Mouse (Mus musculus) midbrain, embryonic 15.5 days (tissue): ENCODE results near the gene Dhx57. TPM values are rescaled to one million over a fixed set of nuclear protein-coding genes. Genes with fewer than 3 reads are reported as not detected.
"Not testable (repeated sequence)": the region's sequence is repeated elsewhere in the genome, so short reads cannot be mapped to it uniquely, and the experiment has no call there.

Experiments
- ATAC-seq: fragments of 200-750 bp; cut with Nextera tagmentation; replicated peaks from 2 replicates; pipeline ENCODE4 v1.8.0; 2017; ENCODE audit warnings: moderate TSS enrichment
- H3K27ac ChIP-seq: fragments of 300-500 bp; sonication (generic); 2 replicates; pipeline ENCODE4 v1.5.1; 2015; ENCODE audit warnings: mild to moderate bottlenecking, inconsistent platforms
- H3K27me3 ChIP-seq: fragments of 300-500 bp; sonication (generic); replicated peaks from 2 replicates; pipeline ENCODE4 v1.6.1; 2015; ENCODE audit warnings: inconsistent platforms
- H3K36me3 ChIP-seq: fragments of 300-500 bp; sonication (generic); replicated peaks from 2 replicates; pipeline ENCODE4 v1.6.1; 2015; ENCODE audit warnings: inconsistent platforms
- H3K4me1 ChIP-seq: fragments of 300-500 bp; sonication (generic); 2 replicates; pipeline ENCODE4 v1.6.1; 2015; ENCODE audit warnings: inconsistent platforms
- H3K4me2 ChIP-seq: fragments of 300-500 bp; sonication (generic); 2 replicates; pipeline ENCODE4 v1.6.1; 2015; ENCODE audit warnings: inconsistent platforms, mild to moderate bottlenecking, moderate library complexity
- H3K4me3 ChIP-seq: fragments of 300-500 bp; sonication (generic); 2 replicates; pipeline ENCODE4 v1.5.1; 2015; ENCODE audit warnings: mild to moderate bottlenecking, inconsistent platforms
- H3K9ac ChIP-seq: fragments of 300-500 bp; sonication (generic); 2 replicates; pipeline ENCODE4 v1.6.1; 2015; ENCODE audit warnings: mild to moderate bottlenecking, inconsistent platforms
- H3K9me3 ChIP-seq: fragments of 300-500 bp; sonication (generic); 2 replicates; pipeline ENCODE4 v1.6.1; 2016; ENCODE audit warnings: inconsistent platforms
- WGBS: fragments of 180-500 bp; shearing (Covaris S2); methylation state at CpG from one replicate; pipeline ENCODE4 v1.1.7; 2015; ENCODE audit warnings: mixed read lengths; 5-methylcytosine and 5-hydroxymethylcytosine counted together
- polyA plus RNA-seq: library from polyadenylated mRNA; unstranded; fragments of >200 nt; fragmentation: Nextera tagmentation; extraction: Ambion mirVana; gene quantifications from 2 replicates; pipeline ENCODE4 v1.2.1, GENCODE M21; 2015

Gene Dhx57
- polyA plus RNA-seq, 1 experiment from 2014 or later, result 58.2 TPM

DNA sequence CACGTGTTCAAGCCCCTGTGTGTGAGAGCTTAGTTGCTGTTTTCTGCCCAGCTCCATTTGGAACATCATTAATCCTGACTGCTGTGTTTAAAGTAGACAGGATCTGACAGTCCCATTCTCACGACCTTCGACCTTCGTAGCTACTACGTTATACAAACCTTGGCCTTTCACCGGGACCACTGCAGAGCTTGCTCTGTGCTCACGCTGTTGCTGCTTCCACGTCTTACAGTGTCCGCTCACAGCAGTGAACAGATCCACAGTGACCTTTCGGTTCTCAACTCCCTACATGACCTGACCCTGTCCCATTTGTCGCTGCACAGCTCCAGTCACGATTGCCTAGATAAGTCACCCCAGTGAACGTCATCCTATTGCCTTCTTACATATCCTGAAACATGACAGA lies 47.2 kb downstream of the Dhx57 start:
- Histone ChIP-seq H3K4me2 (no peak overlapping the region), H3K4me1 (no peaks in the 10 kb centered on the region), H3K27ac (no peak overlapping the region), H3K4me3 (no peak overlapping the region), H3K27me3 (no peaks in the 10 kb centered on the region), H3K9ac (no peak overlapping the region), H3K36me3 (peaks cover 76% of the 10 kb centered on the region), H3K9me3 (no peaks in the 10 kb centered on the region)
- 81% methylated on average over 13 of the region's 13 CpGs for WGBS
- no peak for ATAC-seq

- Histone ChIP-seq H3K9me3 (no peaks in the 10 kb centered on the region), H3K9ac (no peak overlapping the region), H3K27me3 (no peaks in the 10 kb centered on the region), H3K36me3 (peaks cover 70% of the 10 kb centered on the region), H3K4me1 (no peaks in the 10 kb centered on the region), H3K4me3 (no peak overlapping the region), H3K4me2 (no peak overlapping the region), H3K27ac (no peak overlapping the region)
- no peak for ATAC-seq
- 91% methylated on average over 9 of the region's 9 CpGs for WGBS
Observed at GRCm38 (mm10) chr17:80241594-80241993, 48.7 kb downstream of the Dhx57 start.

DNA sequence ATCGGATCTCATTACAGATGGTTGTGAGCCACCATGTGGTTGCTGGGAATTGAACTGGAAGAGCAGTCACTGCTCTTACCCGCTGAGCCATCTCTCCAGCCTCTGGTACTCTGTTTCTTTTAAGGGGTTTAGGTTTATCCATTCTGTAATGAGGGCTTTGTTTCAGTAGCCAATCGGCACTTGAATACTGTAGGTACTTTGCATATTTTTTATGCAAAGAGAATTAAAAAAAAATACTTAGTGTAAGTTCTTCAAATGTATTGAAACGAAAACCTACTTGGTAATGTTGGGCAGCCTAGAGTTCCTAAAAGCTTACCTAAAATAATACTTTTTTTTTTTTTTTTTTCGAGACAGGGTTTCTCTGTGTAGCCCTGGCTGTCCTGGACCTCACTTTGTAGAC lies 52.8 kb downstream of the Dhx57 start:
- Histone ChIP-seq H3K27me3 (no peaks in the 10 kb centered on the region), H3K4me1 (no peaks in the 10 kb centered on the region), H3K27ac (no peak overlapping the region), H3K4me2 (no peak overlapping the region), H3K9ac (no peak overlapping the region), H3K4me3 (no peak overlapping the region), H3K9me3 (no peaks in the 10 kb centered on the region), H3K36me3 (peaks cover 41% of the 10 kb centered on the region)
- WGBS, result 90% methylated on average over 5 of the region's 5 CpGs
- no peak for ATAC-seq

- no peak overlapping the region for H3K4me3 ChIP-seq
- no peak for ATAC-seq
- H3K27ac ChIP-seq, result no peak overlapping the region
- 94% methylated on average over 3 of the region's 3 CpGs for WGBS
- peaks cover 35% of the 10 kb centered on the region for H3K36me3 ChIP-seq
- no peaks in the 10 kb centered on the region for H3K27me3 ChIP-seq
- no peak overlapping the region for H3K9ac ChIP-seq
- no peaks in the 10 kb centered on the region for H3K4me1 ChIP-seq
- H3K4me2 ChIP-seq, result no peak overlapping the region
- H3K9me3 ChIP-seq, result no peaks in the 10 kb centered on the region
Observed at GRCm38 (mm10) chr17:80236805-80237204, 53.5 kb downstream of the Dhx57 start.

DNA sequence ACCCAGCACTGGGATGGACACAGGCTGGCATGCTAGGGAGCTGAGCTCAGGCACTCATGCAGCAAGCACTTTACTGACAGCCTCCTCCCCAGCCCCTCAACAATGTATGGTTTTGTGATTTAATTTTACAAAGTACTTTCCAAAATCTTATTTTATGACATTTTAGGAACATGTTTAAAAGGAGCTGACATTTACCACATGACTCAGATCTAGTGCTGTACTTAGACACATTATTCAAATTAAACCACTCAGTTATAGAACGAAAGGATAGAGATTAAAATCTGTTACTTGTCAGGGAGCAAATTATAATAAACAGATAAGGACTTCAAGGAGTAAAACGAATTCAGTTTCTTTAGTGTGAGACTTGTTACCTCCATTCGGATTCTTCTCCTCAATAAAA lies 54.8 kb downstream of the Dhx57 start:
- Histone ChIP-seq H3K4me2 (no peak overlapping the region), H3K9ac (no peak overlapping the region), H3K36me3 (peaks cover 25% of the 10 kb centered on the region), H3K27me3 (no peaks in the 10 kb centered on the region), H3K4me1 (no peaks in the 10 kb centered on the region), H3K27ac (no peak overlapping the region), H3K4me3 (no peak overlapping the region), H3K9me3 (no peaks in the 10 kb centered on the region)
- WGBS, result 87% methylated on average over 3 of the region's 3 CpGs
- no peak for ATAC-seq

GRCm38 (mm10) chr17:80234376-80234775 lies 55.9 kb downstream of the Dhx57 start:
- Histone ChIP-seq H3K4me2 (no peak overlapping the region), H3K4me3 (no peak overlapping the region), H3K27ac (no peak overlapping the region), H3K27me3 (no peaks in the 10 kb centered on the region), H3K9ac (no peak overlapping the region), H3K9me3 (no peaks in the 10 kb centered on the region), H3K4me1 (no peaks in the 10 kb centered on the region), H3K36me3 (peaks cover 14% of the 10 kb centered on the region)
- ATAC-seq, result no peak
- 90% methylated on average over 7 of the region's 7 CpGs for WGBS

DNA sequence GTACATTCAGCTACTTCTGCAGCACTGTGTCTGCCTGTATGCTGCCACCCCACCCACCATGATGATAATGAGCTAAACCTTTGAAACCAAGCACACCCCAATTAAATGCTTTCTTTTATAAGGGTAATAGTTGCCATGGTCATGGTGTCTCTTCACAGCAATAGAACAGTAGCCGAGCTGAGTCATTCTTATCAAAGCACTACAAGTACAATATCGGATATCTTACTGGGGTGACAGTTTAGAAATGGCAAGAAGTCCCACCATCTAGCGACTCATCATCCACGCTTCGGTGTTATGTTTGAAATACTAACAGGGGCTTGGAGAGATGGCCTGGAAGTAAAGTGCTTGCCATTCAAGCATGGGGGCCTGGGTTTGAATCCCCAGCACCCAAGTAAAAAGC lies 56.4 kb downstream of the Dhx57 start:
- no peak overlapping the region for H3K9ac ChIP-seq
- H3K4me3 ChIP-seq, result no peak overlapping the region
- peaks cover 9% of the 10 kb centered on the region; the same call in 1 of the 2 replicates for H3K36me3 ChIP-seq
- no peaks in the 10 kb centered on the region for H3K27me3 ChIP-seq
- no peak overlapping the region for H3K4me2 ChIP-seq
- H3K9me3 ChIP-seq, result no peaks in the 10 kb centered on the region
- ATAC-seq, result no peak
- WGBS, result 97% methylated on average over 5 of the region's 5 CpGs
- H3K4me1 ChIP-seq, result no peaks in the 10 kb centered on the region
- H3K27ac ChIP-seq, result no peak overlapping the region

DNA sequence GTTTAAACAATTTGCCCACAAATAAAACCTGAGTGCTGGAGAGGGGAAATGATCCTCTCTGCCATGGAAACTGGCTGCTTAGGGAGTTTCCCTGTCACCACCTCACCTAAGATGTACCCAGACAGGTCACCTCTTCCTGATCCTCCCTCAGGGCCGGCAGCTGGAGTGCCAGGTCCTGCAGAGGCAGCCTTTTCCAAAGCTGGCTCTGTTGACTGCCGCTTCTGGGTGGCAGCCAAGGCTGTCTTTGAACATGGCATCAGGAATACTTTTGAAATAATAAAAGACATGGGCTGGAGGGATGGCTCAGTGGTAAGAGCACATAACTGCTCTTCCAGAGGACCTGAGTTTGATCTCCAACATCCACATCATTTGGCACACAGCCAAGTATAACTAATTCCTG lies 60.9 kb downstream of the Dhx57 start:
- peaks cover 6% of the 10 kb centered on the region for H3K4me1 ChIP-seq
- no peak overlapping the region for H3K4me2 ChIP-seq
- ATAC-seq, result no peak
- H3K9ac ChIP-seq, result no peak overlapping the region
- WGBS, result 85% methylated on average over 2 of the region's 2 CpGs
- H3K9me3 ChIP-seq, result no peaks in the 10 kb centered on the region
- H3K36me3 ChIP-seq, result no peaks in the 10 kb centered on the region
- H3K27ac ChIP-seq, result no peak overlapping the region
- no peaks in the 10 kb centered on the region for H3K27me3 ChIP-seq
- H3K4me3 ChIP-seq, result no peak overlapping the region

DNA sequence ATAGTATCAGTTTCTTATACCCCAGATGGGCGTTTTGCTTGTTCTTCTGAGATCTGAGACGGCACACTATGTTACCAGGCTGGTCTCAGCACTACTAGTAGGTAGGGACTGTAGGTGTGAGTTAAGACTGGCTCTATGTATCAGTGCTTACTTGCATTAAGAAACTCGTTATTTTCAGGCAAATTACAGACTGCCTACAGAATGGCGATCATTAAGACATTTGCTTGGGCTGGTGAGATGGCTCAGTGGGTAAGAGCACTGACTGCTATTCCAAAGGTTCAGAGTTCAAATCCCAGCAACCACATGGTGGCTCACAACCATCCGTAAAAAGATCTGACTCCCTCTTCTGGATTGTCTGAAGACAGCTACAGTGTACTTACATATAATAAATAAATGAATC lies 65.1 kb downstream of the Dhx57 start:
- Histone ChIP-seq H3K4me3 (peak overlapping the region; percentile 58), H3K27ac (0 out of 2 replicates have a peak overlapping the region, but pooled peaks have one; percentile 72), H3K4me2 (peak overlapping the region; percentile 76), H3K9ac (peak overlapping the region; percentile 54)
- H3K36me3 ChIP-seq, H3K9me3 ChIP-seq, H3K4me1 ChIP-seq, H3K27me3 ChIP-seq: not testable (repeated sequence)
- WGBS, result 59% methylated on average over 5 of the region's 5 CpGs
- peak; percentile 6; the same call in 1 of the 2 replicates for ATAC-seq

DNA sequence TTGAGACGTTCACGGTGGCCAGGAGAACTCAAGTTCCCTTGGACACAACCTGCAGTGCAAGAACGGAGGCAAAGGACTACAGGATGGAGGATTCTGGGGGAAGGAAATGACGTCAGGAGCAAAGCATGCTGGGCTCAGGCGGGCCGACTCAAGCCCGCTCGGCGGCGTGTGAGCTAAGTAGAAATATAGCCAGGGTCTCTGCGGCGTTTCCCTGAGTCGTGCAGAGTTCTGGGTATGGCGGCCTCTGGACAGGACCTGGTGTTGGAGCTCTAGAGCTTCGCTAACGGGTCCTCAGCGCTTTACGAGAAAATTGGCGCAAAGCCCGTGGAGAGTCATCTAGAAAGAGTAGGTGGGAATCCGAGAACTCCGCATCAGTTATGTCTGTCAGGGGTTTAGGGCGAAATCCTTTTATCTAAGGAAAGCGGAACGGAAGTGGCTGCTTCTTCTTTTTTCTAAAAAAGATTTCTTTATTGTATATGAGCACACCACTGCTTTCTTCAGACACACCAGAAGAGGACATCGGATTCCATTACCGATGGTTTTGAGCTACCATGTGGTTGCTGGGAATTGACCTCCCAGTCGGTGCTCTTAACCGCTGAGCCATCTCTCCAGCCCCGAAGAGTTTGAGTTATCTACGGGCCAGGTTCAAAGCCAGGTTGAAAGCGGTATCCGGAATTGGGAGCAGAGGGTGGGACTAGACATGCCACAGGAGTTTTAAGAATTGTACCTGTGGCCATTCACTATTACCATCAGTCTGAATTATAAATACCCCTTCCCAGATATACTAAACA lies 65.8 kb downstream of the Dhx57 start, which contains the start of gene Gemin6:
Gene Gemin6 (plus strand): TSS at position 116 of the 791 bp plus-strand sequence.
- peak; percentile 99 for ATAC-seq
- Histone ChIP-seq H3K27me3 (no peaks in the 10 kb centered on the region), H3K4me3 (peak within 1 kb of the TSS; percentile 58), H3K36me3 (no peaks in the 10 kb centered on the region), H3K27ac (peak within 1 kb of the TSS; percentile 72), H3K9ac (peak within 1 kb of the TSS; percentile 54), H3K9me3 (no peaks in the 10 kb centered on the region), H3K4me2 (peak within 1 kb of the TSS; percentile 76), H3K4me1 (peaks cover 6% of the 10 kb centered on the region)
- WGBS, result under 1% methylated on average over 33 of the region's 33 CpGs

DNA sequence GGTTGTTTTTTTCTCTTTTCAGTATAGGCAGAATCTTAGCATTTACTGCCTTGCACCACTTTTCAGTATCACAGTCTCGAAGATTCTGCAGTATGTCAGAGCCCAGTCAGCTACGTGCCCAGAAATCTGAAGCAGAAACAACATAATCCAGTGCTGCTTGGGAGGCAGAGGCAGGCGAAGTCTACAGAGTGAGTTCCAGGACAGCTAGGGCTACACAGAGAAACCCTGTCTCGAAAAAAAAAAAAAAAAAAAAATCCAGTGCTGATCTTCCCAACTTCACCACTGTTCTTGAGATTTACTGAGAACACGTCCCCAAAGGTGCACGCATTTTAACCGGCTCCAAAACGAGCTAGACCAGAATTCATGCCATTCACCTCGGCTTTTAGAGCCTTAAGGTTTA lies 66.4 kb downstream of the Dhx57 start:
- 7% methylated on average over 9 of the region's 9 CpGs for WGBS
- H3K9ac ChIP-seq, result peak overlapping the region; percentile 54

DNA sequence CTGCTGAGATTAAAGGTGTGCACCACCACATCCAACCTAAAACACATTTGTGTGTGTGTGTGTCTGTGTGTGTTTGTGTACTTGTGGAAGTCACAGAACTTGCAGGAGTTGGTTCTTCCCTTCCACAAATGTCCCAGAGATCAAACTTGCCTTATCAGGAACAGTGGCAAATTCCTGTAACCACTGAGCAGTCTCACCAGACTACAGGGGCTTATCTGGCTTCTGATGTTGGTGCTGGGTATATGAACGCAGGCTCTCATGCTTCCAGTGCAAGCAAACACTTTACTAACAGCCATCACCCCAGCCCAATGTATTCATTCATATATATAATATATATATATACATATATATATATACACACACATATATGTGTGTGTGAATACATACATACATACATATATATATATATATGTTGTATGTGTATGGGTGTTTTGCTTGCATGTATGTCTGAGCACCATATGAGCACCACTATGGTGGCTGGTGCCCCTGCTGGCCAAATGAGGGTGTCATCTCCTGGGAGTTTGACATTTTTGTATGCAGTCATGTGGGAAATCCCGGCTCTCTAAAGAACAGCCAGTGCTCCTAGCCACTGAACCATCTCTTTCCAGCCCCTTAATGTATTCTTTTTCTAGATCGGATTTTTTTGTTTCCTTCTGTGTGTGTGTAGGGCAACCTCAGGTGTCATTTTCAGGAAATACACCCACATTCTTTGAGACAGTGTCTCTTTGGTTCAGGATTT lies 68.2 kb downstream of the Dhx57 start:
- no peak for ATAC-seq
- H3K4me3 ChIP-seq, result no peak overlapping the region
- no peak overlapping the region for H3K27ac ChIP-seq
- H3K4me1 ChIP-seq, result peaks cover 6% of the 10 kb centered on the region
- WGBS, result 61% methylated on average over 3 of the region's 3 CpGs
- H3K4me2 ChIP-seq, result no peak overlapping the region
- H3K9ac ChIP-seq, result no peak overlapping the region
- H3K36me3 ChIP-seq, result no peaks in the 10 kb centered on the region
- no peaks in the 10 kb centered on the region for H3K9me3 ChIP-seq
- no peaks in the 10 kb centered on the region for H3K27me3 ChIP-seq

More for the DNA sequence above, 66.4 kb downstream of the Dhx57 start:
- Histone ChIP-seq H3K27me3 (no peaks in the 10 kb centered on the region), H3K9me3 (no peaks in the 10 kb centered on the region), H3K4me3 (peak overlapping the region; percentile 58), H3K4me2 (peak overlapping the region; percentile 76), H3K4me1 (peaks cover 6% of the 10 kb centered on the region), H3K36me3 (no peaks in the 10 kb centered on the region), H3K27ac (peak overlapping the region; percentile 72)
- ATAC-seq, result peak; percentile 72
